Mouse (Mus musculus): ENCODE measurements at regions not wholly inside any gene's neighbourhood (a gene's known extent, or its start where the extent isn't known, plus 50 kb on each side); places are given as distances from the start of the nearest gene placed in this dataset.

GRCm38 (mm10) chr8:41830407-41830806, 413.5 kb upstream of the Frg1 start:
- no peak for DNase-seq (ENCODE audit: low read depth)

GRCm38 (mm10) chr8:41824928-41825327, 408.1 kb upstream of the Frg1 start:
- peak; percentile 57 for DNase-seq (ENCODE audit: low read depth)

- no peak for DNase-seq (ENCODE audit: low read depth)
These were observed 406.2 kb upstream of the Frg1 start for GRCm38 (mm10) chr8:41823041-41823440.

DNA sequence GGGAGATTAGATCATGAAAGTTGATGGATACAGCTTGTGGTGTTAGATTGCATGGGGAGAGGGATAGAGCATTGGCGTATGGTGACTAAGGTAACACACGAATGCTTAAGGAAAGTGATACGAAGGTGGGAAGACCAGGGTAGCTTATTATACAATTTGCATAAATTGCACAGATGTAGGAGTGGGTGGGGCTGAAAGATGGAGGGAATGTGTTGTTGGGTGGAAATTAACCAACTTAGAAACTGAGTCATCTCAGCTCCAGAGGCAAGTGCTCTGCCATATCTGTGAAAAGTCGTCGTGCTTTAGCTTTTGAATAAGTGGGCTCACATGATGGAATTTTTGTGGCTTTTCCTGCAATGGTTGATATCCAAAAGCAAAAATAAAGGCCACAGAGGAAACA, 404.8 kb upstream of the Frg1 start:
- DNase-seq (ENCODE audit: low read depth) = no peak

GRCm38 (mm10) chr8:41820605-41821395, 403.9 kb upstream of the Frg1 start:
- DNase-seq (ENCODE audit: low read depth) = no peak

DNA sequence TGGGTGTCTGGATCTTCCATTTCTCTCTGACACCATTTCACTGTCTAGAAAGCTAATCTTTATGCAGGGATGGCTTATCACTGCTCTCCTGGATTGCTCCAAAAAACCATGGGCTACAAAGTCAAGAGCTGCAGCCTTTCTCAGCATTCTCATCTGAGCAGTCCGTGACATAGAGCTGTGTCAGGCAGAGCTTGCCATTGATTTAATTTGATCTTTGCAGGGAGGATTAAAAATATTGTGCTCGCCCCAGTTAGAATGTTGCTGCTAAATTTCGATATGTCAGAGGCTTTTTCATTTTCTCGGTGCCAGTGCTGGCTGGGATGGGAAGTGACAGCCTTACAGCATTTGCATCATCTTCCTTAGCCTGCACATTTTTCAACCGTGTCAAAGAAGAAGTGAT, 401.7 kb upstream of the Frg1 start:
- no peak for DNase-seq (ENCODE audit: low read depth)

- no peak for DNase-seq (ENCODE audit: low read depth)
These were observed 401.2 kb upstream of the Frg1 start for GRCm38 (mm10) chr8:41818079-41818478.

- no peak for DNase-seq (ENCODE audit: low read depth)
These were observed 398.4 kb upstream of the Frg1 start for GRCm38 (mm10) chr8:41815272-41815671.

- no peak for DNase-seq (ENCODE audit: low read depth)
These were observed 378.8 kb upstream of the Frg1 start for GRCm38 (mm10) chr8:41795625-41796024.

- no peak for DNase-seq (ENCODE audit: low read depth)
These were observed 370.3 kb upstream of the Frg1 start for GRCm38 (mm10) chr8:41786952-41787861.

GRCm38 (mm10) chr8:41785977-41786376, 369.1 kb upstream of the Frg1 start:
- DNase-seq (ENCODE audit: low read depth) = no peak

- no peak for DNase-seq (ENCODE audit: low read depth)
These were observed 366.0 kb upstream of the Frg1 start for GRCm38 (mm10) chr8:41782837-41783236.

GRCm38 (mm10) chr8:41779459-41779858, 362.6 kb upstream of the Frg1 start:
- no peak for DNase-seq (ENCODE audit: low read depth)

DNA sequence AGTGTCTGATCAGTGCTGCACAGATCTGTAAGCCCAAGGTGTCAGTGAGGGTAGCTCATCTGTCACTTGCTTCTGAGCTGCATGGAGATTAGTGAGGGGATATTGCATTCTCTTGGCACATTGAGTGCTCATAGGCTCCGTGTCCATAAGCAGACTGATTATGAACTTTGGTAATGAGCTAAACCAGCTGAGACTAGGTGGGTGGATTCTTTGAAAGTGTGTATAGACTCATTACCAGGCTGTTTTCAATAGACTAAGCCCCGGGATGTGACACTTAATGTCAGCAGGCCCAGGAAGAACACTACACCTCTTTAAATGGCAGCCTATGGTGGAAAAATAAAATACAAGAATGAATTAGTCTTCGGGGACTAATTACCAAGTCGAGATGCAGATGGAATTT, 354.9 kb upstream of the Frg1 start:
- DNase-seq (ENCODE audit: low read depth) = no peak

DNA sequence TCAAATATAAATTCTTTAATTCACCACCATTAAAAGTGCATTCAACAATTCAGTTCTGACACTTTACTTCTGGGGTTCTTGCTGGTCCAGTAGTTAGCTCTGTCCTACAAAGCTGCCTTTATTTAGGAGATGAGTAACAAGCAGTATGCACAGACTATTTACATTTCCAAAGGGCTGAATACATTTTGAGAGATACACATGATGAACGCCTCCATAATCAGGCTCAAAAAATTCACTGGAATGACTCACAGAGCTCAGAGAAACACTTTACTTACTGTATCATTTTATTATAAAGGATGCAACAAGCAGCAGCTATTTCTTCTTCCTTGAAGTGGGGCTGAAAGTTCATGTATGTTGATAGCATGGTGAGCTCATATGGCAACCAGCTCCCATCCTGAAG, 336.6 kb upstream of the Frg1 start:
- no peak for DNase-seq (ENCODE audit: low read depth)

- no peak for DNase-seq (ENCODE audit: low read depth)
These were observed 335.8 kb upstream of the Frg1 start for GRCm38 (mm10) chr8:41752641-41753040.

- DNase-seq (ENCODE audit: low read depth) = no peak
These were observed 330.1 kb upstream of the Frg1 start for GRCm38 (mm10) chr8:41747024-41747423.

GRCm38 (mm10) chr8:41742796-41743670, 326.2 kb upstream of the Frg1 start:
- no peak for DNase-seq (ENCODE audit: low read depth)

DNA sequence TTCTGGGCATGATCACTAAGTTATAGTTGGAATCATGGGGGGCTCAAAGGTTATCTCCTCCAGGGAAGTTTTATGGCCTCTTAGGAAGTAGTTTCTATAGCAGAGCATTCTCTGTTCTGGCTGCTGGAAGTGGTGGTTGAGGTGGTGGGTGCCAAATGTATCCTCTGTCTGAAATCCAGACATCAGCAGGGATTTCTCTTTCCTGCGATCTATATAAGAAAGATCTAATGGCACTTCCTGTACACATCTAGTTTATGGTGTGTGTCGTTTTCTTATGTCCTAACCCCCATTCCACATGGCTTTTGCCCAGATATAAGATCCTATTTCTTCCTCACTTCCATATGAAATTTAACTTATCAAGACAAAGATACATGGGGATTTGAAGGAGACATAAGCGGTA, 300.1 kb upstream of the Frg1 start:
- no peak for DNase-seq (ENCODE audit: low read depth)

DNA sequence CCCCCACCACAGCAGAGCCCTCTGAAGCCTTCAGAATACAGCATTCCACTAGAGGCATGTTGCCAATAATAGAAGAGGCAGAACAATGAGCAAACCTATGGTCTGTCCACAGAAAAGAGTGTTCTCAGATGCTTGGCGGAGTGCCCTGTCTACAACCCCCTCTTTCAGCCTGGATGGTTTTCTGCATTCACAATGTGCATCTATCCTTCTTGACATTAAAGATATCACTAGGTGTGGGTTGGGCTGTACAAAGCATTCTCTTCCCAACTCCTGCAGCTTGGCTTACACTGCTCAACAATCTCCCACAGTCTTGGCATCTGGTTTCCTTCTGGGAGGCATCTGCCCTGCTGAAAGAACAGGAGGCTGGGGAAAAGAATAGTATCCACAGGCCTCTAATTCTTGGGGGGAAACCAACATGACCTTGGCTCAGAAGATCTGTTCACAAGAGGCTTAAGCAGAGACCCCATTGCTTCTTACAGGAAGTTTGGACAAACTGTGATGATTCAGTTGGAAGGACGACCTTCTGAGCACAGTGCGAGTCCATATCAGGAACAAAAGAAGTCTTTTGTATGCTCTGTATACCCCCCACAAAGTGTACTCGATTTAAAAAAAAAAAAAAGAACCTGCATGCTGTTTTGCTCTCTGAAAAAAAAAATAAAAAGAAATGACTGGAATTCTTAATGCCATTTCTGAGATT, 296.9 kb upstream of the Frg1 start:
- DNase-seq (ENCODE audit: low read depth) = no peak
